Mouse (Mus musculus): Measurements from ENCODE around the gene Sh2d1b1. TPM values are rescaled to one million over a fixed set of nuclear protein-coding genes. Genes with fewer than 3 reads are reported as not detected.
"Not testable (repeated sequence)": the region's sequence is repeated elsewhere in the genome, so short reads cannot be mapped to it uniquely, and the experiment has no call there.

Sh2d1b1 gene
- polyA plus RNA-seq (2015; fragmentation: Nextera tagmentation; extraction: Ambion mirVana), result 0.09 and 0.13 TPM in 2 replicates

- H3K27me3 ChIP-seq, result no peaks in the 10 kb centered on the region
- WGBS, result 89% methylated on average over 3 of the region's 3 CpGs
- no peaks in the 10 kb centered on the region for H3K4me1 ChIP-seq (replicated peaks)
- no peak within 1 kb of the TSS for H3K4me2 ChIP-seq
- no peaks in the 10 kb centered on the region for H3K36me3 ChIP-seq
- ATAC-seq (ENCODE audit: low FRiP score, low read depth), result no peak
- no peaks in the 10 kb centered on the region for H3K9me3 ChIP-seq
- no peak within 1 kb of the TSS for H3K9ac ChIP-seq
- no peak within 1 kb of the TSS for H3K4me3 ChIP-seq
- no peak within 1 kb of the TSS for H3K27ac ChIP-seq (replicated peaks)
Measured at GRCm38 (mm10) chr1:170277016-170277415, at the start of gene Sh2d1b1. Gene Sh2d1b1, plus strand, starts transcription at chr1:170277320.

GRCm38 (mm10) chr1:170232688-170233087 lies 44.4 kb upstream of the Sh2d1b1 start, which contains the start of gene Sh2d1b2:
Gene Sh2d1b2, plus strand, starts transcription at chr1:170232749.
- H3K9ac ChIP-seq; H3K4me2 ChIP-seq; H3K27ac ChIP-seq (replicated peaks); H3K4me1 ChIP-seq (replicated peaks); H3K36me3 ChIP-seq; H3K27me3 ChIP-seq; ATAC-seq (ENCODE audit: low FRiP score, low read depth); H3K9me3 ChIP-seq; H3K4me3 ChIP-seq: not testable (repeated sequence)
- 80% methylated on average over 6 of the region's 6 CpGs for WGBS

- no peaks in the 10 kb centered on the region for H3K36me3 ChIP-seq
- 89% methylated on average over 3 of the region's 3 CpGs for WGBS
- no peak overlapping the region for H3K27ac ChIP-seq (replicated peaks)
- H3K4me2 ChIP-seq, result no peak overlapping the region
- H3K4me3 ChIP-seq, result no peak overlapping the region
- ATAC-seq (ENCODE audit: low FRiP score, low read depth), result no peak
- no peak overlapping the region for H3K9ac ChIP-seq
- no peaks in the 10 kb centered on the region for H3K27me3 ChIP-seq
- no peaks in the 10 kb centered on the region for H3K4me1 ChIP-seq (replicated peaks)
- no peaks in the 10 kb centered on the region for H3K9me3 ChIP-seq
Measured at GRCm38 (mm10) chr1:170245016-170245415, 32.1 kb upstream of the Sh2d1b1 start.

- ATAC-seq (ENCODE audit: low FRiP score, low read depth), result peak; percentile 95
- Histone ChIP-seq H3K4me2 (peak overlapping the region; percentile 95), H3K36me3 (no peaks in the 10 kb centered on the region), H3K9ac (peak overlapping the region; percentile 81), H3K4me3 (peak overlapping the region; percentile 77), H3K9me3 (no peaks in the 10 kb centered on the region), H3K4me1 (replicated peaks) (peaks cover 6% of the 10 kb centered on the region; the same call in 1 of the 2 replicates), H3K27ac (replicated peaks) (peak overlapping the region; percentile 53), H3K27me3 (no peaks in the 10 kb centered on the region)
- WGBS, result 20% methylated on average over 30 of the region's 30 CpGs
Measured at GRCm38 (mm10) chr1:170254893-170255559, 22.1 kb upstream of the Sh2d1b1 start.

- ATAC-seq (ENCODE audit: low FRiP score, low read depth), result peak; percentile 100
- Histone ChIP-seq H3K4me1 (replicated peaks) (peaks cover 6% of the 10 kb centered on the region; the same call in 1 of the 2 replicates), H3K9ac (peak overlapping the region; percentile 81), H3K9me3 (no peaks in the 10 kb centered on the region), H3K27ac (replicated peaks) (peak overlapping the region; percentile 53), H3K4me3 (peak overlapping the region; percentile 77), H3K4me2 (peak overlapping the region; percentile 95), H3K27me3 (no peaks in the 10 kb centered on the region), H3K36me3 (no peaks in the 10 kb centered on the region)
- 2% methylated on average over 32 of the region's 32 CpGs for WGBS
Measured at GRCm38 (mm10) chr1:170255560-170255910, 21.6 kb upstream of the Sh2d1b1 start.

- 85% methylated on average over 6 of the region's 6 CpGs for WGBS
- no peaks in the 10 kb centered on the region for H3K27me3 ChIP-seq
- no peaks in the 10 kb centered on the region for H3K9me3 ChIP-seq
- H3K27ac ChIP-seq (replicated peaks), result no peak overlapping the region
- H3K4me2 ChIP-seq, result no peak overlapping the region
- no peak overlapping the region for H3K4me3 ChIP-seq
- no peak for ATAC-seq (ENCODE audit: low FRiP score, low read depth)
- no peak overlapping the region for H3K9ac ChIP-seq
- H3K4me1 ChIP-seq (replicated peaks), result no peaks in the 10 kb centered on the region
- H3K36me3 ChIP-seq, result no peaks in the 10 kb centered on the region
Measured at GRCm38 (mm10) chr1:170270281-170270680, 6.8 kb upstream of the Sh2d1b1 start.

GRCm38 (mm10) chr1:170270696-170271095 lies 6.4 kb upstream of the Sh2d1b1 start:
- H3K4me2 ChIP-seq, result no peak overlapping the region
- no peak overlapping the region for H3K4me3 ChIP-seq
- no peaks in the 10 kb centered on the region for H3K27me3 ChIP-seq
- H3K4me1 ChIP-seq (replicated peaks), result no peaks in the 10 kb centered on the region
- no peak overlapping the region for H3K9ac ChIP-seq
- ATAC-seq (ENCODE audit: low FRiP score, low read depth), result no peak
- no peaks in the 10 kb centered on the region for H3K9me3 ChIP-seq
- no peaks in the 10 kb centered on the region for H3K36me3 ChIP-seq
- WGBS, result 86% methylated on average over 4 of the region's 4 CpGs
- no peak overlapping the region for H3K27ac ChIP-seq (replicated peaks)

- Histone ChIP-seq H3K4me3 (no peak overlapping the region), H3K27me3 (no peaks in the 10 kb centered on the region), H3K36me3 (no peaks in the 10 kb centered on the region), H3K9me3 (no peaks in the 10 kb centered on the region), H3K4me2 (no peak overlapping the region), H3K27ac (replicated peaks) (no peak overlapping the region), H3K9ac (no peak overlapping the region), H3K4me1 (replicated peaks) (no peaks in the 10 kb centered on the region)
- ATAC-seq (ENCODE audit: low FRiP score, low read depth), result no peak
Measured at GRCm38 (mm10) chr1:170273252-170273651, 3.9 kb upstream of the Sh2d1b1 start.

- ATAC-seq (ENCODE audit: low FRiP score, low read depth), result no peak
- 71% methylated on average over 4 of the region's 4 CpGs for WGBS
Measured at GRCm38 (mm10) chr1:170282415-170283129, 5.5 kb downstream of the Sh2d1b1 start.

GRCm38 (mm10) chr1:170292239-170292951 lies 15.3 kb downstream of the Sh2d1b1 start:
- Histone ChIP-seq H3K36me3 (no peaks in the 10 kb centered on the region), H3K27ac (replicated peaks) (no peak overlapping the region), H3K9ac (no peak overlapping the region), H3K27me3 (no peaks in the 10 kb centered on the region), H3K9me3 (no peaks in the 10 kb centered on the region), H3K4me2 (peak overlapping the region; percentile 18), H3K4me3 (no peak overlapping the region), H3K4me1 (replicated peaks) (no peaks in the 10 kb centered on the region)
- ATAC-seq (ENCODE audit: low FRiP score, low read depth), result peak; percentile 72; the same call in 1 of the 2 replicates
- 31% methylated on average over 9 of the region's 9 CpGs for WGBS

More at GRCm38 (mm10) chr1:170282415-170283129, 5.5 kb downstream of the Sh2d1b1 start:
- Histone ChIP-seq H3K4me2 (no peak overlapping the region), H3K4me3 (no peak overlapping the region), H3K9me3 (no peaks in the 10 kb centered on the region), H3K27ac (replicated peaks) (no peak overlapping the region), H3K4me1 (replicated peaks) (no peaks in the 10 kb centered on the region), H3K9ac (no peak overlapping the region), H3K27me3 (no peaks in the 10 kb centered on the region), H3K36me3 (no peaks in the 10 kb centered on the region)

GRCm38 (mm10) chr1:170293257-170293656 lies 16.1 kb downstream of the Sh2d1b1 start:
- H3K27me3 ChIP-seq, result no peaks in the 10 kb centered on the region
- no peak overlapping the region for H3K27ac ChIP-seq (replicated peaks)
- H3K4me2 ChIP-seq, result no peak overlapping the region
- no peaks in the 10 kb centered on the region for H3K36me3 ChIP-seq
- H3K9ac ChIP-seq, result no peak overlapping the region
- no peak overlapping the region for H3K4me3 ChIP-seq
- 79% methylated on average over 5 of the region's 5 CpGs for WGBS
- H3K9me3 ChIP-seq, result no peaks in the 10 kb centered on the region
- ATAC-seq (ENCODE audit: low FRiP score, low read depth), result no peak
- H3K4me1 ChIP-seq (replicated peaks), result no peaks in the 10 kb centered on the region
